Mouse (Mus musculus) bone marrow, adult 2 months (tissue): Measurements from ENCODE around the gene Gabbr2.

Experiments
- CTCF ChIP-seq: fragments of 200-500 bp; IDR thresholded peaks from 2 replicates; pipeline ENCODE4 v1.5.1; 2011; ENCODE audit warnings: low read length, control low read depth; ENCODE audit not compliant: control insufficient read depth, insufficient read depth
- POLR2A ChIP-seq: fragments of 200-500 bp; IDR thresholded peaks from 2 replicates; pipeline ENCODE4 v1.6.1; 2011; ENCODE audit warnings: low read depth, mild to moderate bottlenecking, control low read depth, low read length, borderline replicate concordance; ENCODE audit not compliant: control insufficient read depth

GRCm38 (mm10) chr4:46956966-46957365 lies 34.7 kb downstream of the Gabbr2 start:
- TF ChIP-seq CTCF, result no peak
- TF ChIP-seq POLR2A, result no peak
